Mouse (Mus musculus) hindbrain, embryonic 14.5 days (tissue): ENCODE data around the gene Pjvk. TPM values are rescaled to one million over a fixed set of nuclear protein-coding genes. Genes with fewer than 3 reads are reported as not detected.

Experiments used
- ATAC-seq: fragments of 200-750 bp; cut with Nextera tagmentation; 2 replicates; pipeline ENCODE4 v1.8.0; 2017; ENCODE audit warnings: moderate number of reproducible peaks, mild to moderate bottlenecking, moderate TSS enrichment, moderate library complexity; ENCODE audit not compliant: low FRiP score
- DNase-seq: peaks from one replicate; pipeline ENCODE4 v3.0.0-alpha.2; 2015; ENCODE audit warnings: low spot score
- H3K27ac ChIP-seq: fragments of 300-500 bp; sonication (generic); 2 replicates; pipeline ENCODE4 v1.5.1; 2014; ENCODE audit warnings: mild to moderate bottlenecking, moderate library complexity
- H3K27me3 ChIP-seq: fragments of 300-500 bp; sonication (generic); 2 replicates; pipeline ENCODE4 v1.6.1; 2014; ENCODE audit warnings: mild to moderate bottlenecking, low read length, mixed read lengths; ENCODE audit not compliant: control insufficient read depth, insufficient read depth
- H3K36me3 ChIP-seq: fragments of 300-500 bp; sonication (generic); replicated peaks from 2 replicates; pipeline ENCODE4 v1.6.1; 2014; ENCODE audit not compliant: control insufficient read depth, insufficient read depth
- H3K4me1 ChIP-seq: fragments of 300-500 bp; sonication (generic); replicated peaks from 2 replicates; pipeline ENCODE4 v1.6.1; 2014; ENCODE audit warnings: antibody characterized with exemption, low read length, mixed read lengths; ENCODE audit not compliant: control insufficient read depth, insufficient read depth
- H3K4me2 ChIP-seq: fragments of 300-500 bp; sonication (generic); replicated peaks from 2 replicates; pipeline ENCODE4 v1.6.1; 2014; ENCODE audit warnings: mild to moderate bottlenecking, moderate library complexity
- H3K4me3 ChIP-seq: fragments of 300-500 bp; sonication (generic); replicated peaks from 2 replicates; pipeline ENCODE4 v1.5.1; 2014; ENCODE audit warnings: mild to moderate bottlenecking, low read length
- H3K9ac ChIP-seq: fragments of 300-500 bp; sonication (generic); 2 replicates; pipeline ENCODE4 v1.6.1; 2014
- H3K9me3 ChIP-seq: fragments of 300-500 bp; sonication (generic); 2 replicates; pipeline ENCODE4 v1.6.1; 2016; ENCODE audit warnings: low read length; ENCODE audit not compliant: control insufficient read depth
- WGBS: fragments of 180-500 bp; shearing (Covaris S2); extraction: QIAGEN DNeasy Blood & Tissue Kit; methylation state at CpG from one replicate; pipeline ENCODE4 v1.1.7; 2014; 5-methylcytosine and 5-hydroxymethylcytosine counted together
- polyA plus RNA-seq: library from polyadenylated mRNA; unstranded; fragments of >200 nt; fragmentation: Nextera tagmentation; extraction: Ambion mirVana; gene quantifications from 2 replicates; pipeline ENCODE4 v1.2.1, GENCODE M21; 2014

The Pjvk gene
- 0.68 TPM in 2 replicates for polyA plus RNA-seq

- ATAC-seq (peak; percentile 99), DNase-seq (peak; percentile 97)
- 0% methylated on average over 41 of the region's 42 CpGs for WGBS
- Histone ChIP-seq H3K9ac (peak within 1 kb of the TSS; percentile 70), H3K36me3 (peaks cover 7% of the 10 kb centered on the region), H3K27me3 (no peaks in the 10 kb centered on the region), H3K4me1 (peaks cover 18% of the 10 kb centered on the region), H3K4me3 (peak within 1 kb of the TSS; percentile 66), H3K9me3 (no peaks in the 10 kb centered on the region), H3K4me2 (peak within 1 kb of the TSS; percentile 75), H3K27ac (peak within 1 kb of the TSS; percentile 89)
Measured at GRCm38 (mm10) chr2:76647883-76648570, at the start of gene Pjvk, which contains the start of gene Prkra. TSS of gene Pjvk (plus strand) at chr2:76648476. TSS of gene Prkra (minus strand) at chr2:76648015.

GRCm38 (mm10) chr2:76599214-76599613 is 49.1 kb upstream of the Pjvk start:
- Histone ChIP-seq H3K36me3 (peaks cover 12% of the 10 kb centered on the region), H3K4me1 (no peaks in the 10 kb centered on the region), H3K9me3 (no peaks in the 10 kb centered on the region), H3K9ac (no peak overlapping the region), H3K27me3 (no peaks in the 10 kb centered on the region), H3K4me3 (no peak overlapping the region), H3K27ac (no peak overlapping the region), H3K4me2 (no peak overlapping the region)
- no peak for DNase-seq
- WGBS: 67% methylated on average over 5 of the region's 5 CpGs
- ATAC-seq: no peak

- DNase-seq (no peak), ATAC-seq (no peak)
- H3K9me3 ChIP-seq: no peaks in the 10 kb centered on the region
- H3K9ac ChIP-seq: no peak overlapping the region
- H3K4me1 ChIP-seq: no peaks in the 10 kb centered on the region
- H3K27ac ChIP-seq: no peak overlapping the region
- H3K27me3 ChIP-seq: no peaks in the 10 kb centered on the region
- H3K36me3 ChIP-seq: no peaks in the 10 kb centered on the region
- H3K4me3 ChIP-seq: no peak overlapping the region
- no peak overlapping the region for H3K4me2 ChIP-seq
- 87% methylated on average over 1 of the region's 1 CpGs for whole genome bisulfite sequencing
Measured at GRCm38 (mm10) chr2:76602256-76602655, 46.0 kb upstream of the Pjvk start.

GRCm38 (mm10) chr2:76606704-76607103 is 41.6 kb upstream of the Pjvk start:
- Histone ChIP-seq H3K27ac (no peak overlapping the region), H3K4me3 (no peak overlapping the region), H3K4me1 (no peaks in the 10 kb centered on the region), H3K27me3 (no peaks in the 10 kb centered on the region), H3K9me3 (no peaks in the 10 kb centered on the region), H3K36me3 (no peaks in the 10 kb centered on the region), H3K4me2 (no peak overlapping the region), H3K9ac (no peak overlapping the region)
- DNase-seq (no peak), ATAC-seq (no peak)
- WGBS: 92% methylated on average over 3 of the region's 3 CpGs

GRCm38 (mm10) chr2:76610326-76611104 is 37.8 kb upstream of the Pjvk start:
- ATAC-seq: no peak
- DNase-seq: no peak
- WGBS: 86% methylated on average over 10 of the region's 10 CpGs

GRCm38 (mm10) chr2:76611996-76612395 is 36.3 kb upstream of the Pjvk start:
- ATAC-seq: no peak
- no peaks in the 10 kb centered on the region for H3K4me1 ChIP-seq
- no peaks in the 10 kb centered on the region for H3K36me3 ChIP-seq
- no peaks in the 10 kb centered on the region for H3K9me3 ChIP-seq
- H3K4me2 ChIP-seq: no peak overlapping the region
- no peak overlapping the region for H3K4me3 ChIP-seq
- 80% methylated on average over 3 of the region's 3 CpGs for WGBS
- no peak overlapping the region for H3K9ac ChIP-seq
- no peak for DNase-seq
- H3K27ac ChIP-seq: no peak overlapping the region
- no peaks in the 10 kb centered on the region for H3K27me3 ChIP-seq

More at GRCm38 (mm10) chr2:76610326-76611104, 37.8 kb upstream of the Pjvk start:
- no peaks in the 10 kb centered on the region for H3K27me3 ChIP-seq
- H3K9me3 ChIP-seq: no peaks in the 10 kb centered on the region
- H3K9ac ChIP-seq: no peak overlapping the region
- no peak overlapping the region for H3K4me3 ChIP-seq
- no peaks in the 10 kb centered on the region for H3K4me1 ChIP-seq
- H3K27ac ChIP-seq: no peak overlapping the region
- H3K36me3 ChIP-seq: no peaks in the 10 kb centered on the region
- H3K4me2 ChIP-seq: no peak overlapping the region

GRCm38 (mm10) chr2:76618078-76618477 is 30.2 kb upstream of the Pjvk start:
- WGBS: 33% methylated on average over 1 of the region's 1 CpGs
- Histone ChIP-seq H3K27ac (no peak overlapping the region), H3K27me3 (no peaks in the 10 kb centered on the region), H3K4me1 (no peaks in the 10 kb centered on the region), H3K36me3 (peaks cover 6% of the 10 kb centered on the region; the same call in 1 of the 2 replicates), H3K9me3 (no peaks in the 10 kb centered on the region), H3K4me2 (no peak overlapping the region), H3K9ac (no peak overlapping the region), H3K4me3 (no peak overlapping the region)
- ATAC-seq (no peak), DNase-seq (peak; percentile 87)

- ATAC-seq (no peak), DNase-seq (no peak)
- Histone ChIP-seq H3K9ac (no peak overlapping the region), H3K9me3 (no peaks in the 10 kb centered on the region), H3K27ac (no peak overlapping the region), H3K36me3 (peaks cover 23% of the 10 kb centered on the region), H3K27me3 (no peaks in the 10 kb centered on the region), H3K4me1 (no peaks in the 10 kb centered on the region), H3K4me3 (no peak overlapping the region), H3K4me2 (no peak overlapping the region)
- WGBS: 90% methylated on average over 5 of the region's 5 CpGs
Measured at GRCm38 (mm10) chr2:76620188-76620587, 28.1 kb upstream of the Pjvk start.

GRCm38 (mm10) chr2:76621724-76622123 is 26.6 kb upstream of the Pjvk start:
- no peak for ATAC-seq
- no peaks in the 10 kb centered on the region for H3K9me3 ChIP-seq
- no peaks in the 10 kb centered on the region for H3K27me3 ChIP-seq
- H3K4me2 ChIP-seq: no peak overlapping the region
- WGBS: 86% methylated on average over 1 of the region's 1 CpGs
- no peak overlapping the region for H3K27ac ChIP-seq
- H3K9ac ChIP-seq: no peak overlapping the region
- H3K36me3 ChIP-seq: peaks cover 35% of the 10 kb centered on the region
- H3K4me1 ChIP-seq: no peaks in the 10 kb centered on the region
- no peak for DNase-seq
- H3K4me3 ChIP-seq: no peak overlapping the region
